Mouse (Mus musculus) c-Kit-negative CD71-positive TER-119-positive erythroid progenitor cells, embryonic 14.5 days (primary cell): Measurements from ENCODE around the gene Sox3.

Experiments used
- DNase-seq: peaks from one replicate; pipeline ENCODE4 v3.0.0-alpha.2; 2013; ENCODE audit warnings: low read depth, low spot score

Sox3 gene

DNA sequence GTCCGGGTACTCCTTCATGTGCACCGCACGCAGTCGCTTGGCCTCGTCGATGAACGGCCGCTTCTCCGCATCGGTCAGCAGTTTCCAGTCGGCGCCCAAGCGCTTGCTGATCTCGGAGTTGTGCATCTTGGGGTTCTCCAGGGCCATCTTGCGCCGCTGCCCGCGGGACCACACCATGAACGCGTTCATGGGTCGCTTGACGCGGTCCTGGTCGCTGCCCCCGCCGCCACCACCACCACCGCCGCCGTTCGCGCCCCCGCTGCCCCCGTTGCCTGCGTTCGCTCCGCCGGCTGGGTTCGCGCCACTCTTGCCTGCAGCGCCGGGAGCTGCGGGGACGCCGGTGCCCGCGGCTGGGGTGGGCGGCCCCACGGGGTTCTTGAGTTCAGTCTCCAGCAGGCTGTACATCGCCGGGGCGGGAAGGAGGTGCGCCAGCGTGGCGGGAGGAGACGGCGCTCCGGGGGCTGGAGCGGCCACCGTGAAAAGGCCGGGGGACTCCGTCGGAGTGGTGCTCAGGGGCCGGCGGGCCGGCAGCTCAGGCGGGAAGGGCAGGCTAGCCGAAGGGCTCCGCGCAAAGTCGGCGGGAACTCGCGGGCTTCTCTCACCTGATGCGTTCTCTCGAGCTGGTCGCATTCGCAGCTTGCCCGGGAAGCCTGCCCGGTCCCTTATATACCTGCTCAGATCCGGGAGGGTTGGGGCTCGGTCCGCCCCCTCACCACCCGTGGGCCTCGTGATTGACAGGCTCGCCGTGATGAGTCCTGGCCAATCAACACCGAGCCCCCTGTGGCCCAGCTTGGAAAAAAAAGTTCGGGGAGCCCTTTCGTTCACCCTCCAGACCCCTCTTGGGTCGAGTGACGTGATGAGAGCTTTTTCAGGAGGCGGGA lies at the start of gene Sox3:
TSS of gene Sox3 (minus strand) at position 630 of the 881 bp plus-strand sequence.
- DNase-seq, result no peak

DNA sequence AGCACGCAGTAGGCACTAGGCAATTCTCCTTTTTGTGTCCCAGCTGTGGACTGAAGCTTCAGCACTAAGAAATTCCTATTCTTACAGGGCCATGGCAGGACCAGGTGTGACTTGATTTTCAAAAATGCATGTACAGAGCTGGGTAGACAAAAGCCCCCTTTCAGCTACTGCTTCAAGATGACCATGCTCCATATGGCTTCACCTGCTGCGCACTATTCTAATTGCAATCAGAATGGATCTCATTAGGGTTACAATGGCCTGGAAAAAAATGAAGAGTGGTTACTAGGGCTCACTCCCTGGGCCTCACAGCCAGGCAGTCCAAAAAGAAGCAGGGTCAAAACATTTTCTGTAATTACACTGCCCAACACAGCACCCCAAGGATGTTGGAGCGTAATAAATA lies 47.0 kb upstream of the Sox3 start:
- DNase-seq, result no peak

DNA sequence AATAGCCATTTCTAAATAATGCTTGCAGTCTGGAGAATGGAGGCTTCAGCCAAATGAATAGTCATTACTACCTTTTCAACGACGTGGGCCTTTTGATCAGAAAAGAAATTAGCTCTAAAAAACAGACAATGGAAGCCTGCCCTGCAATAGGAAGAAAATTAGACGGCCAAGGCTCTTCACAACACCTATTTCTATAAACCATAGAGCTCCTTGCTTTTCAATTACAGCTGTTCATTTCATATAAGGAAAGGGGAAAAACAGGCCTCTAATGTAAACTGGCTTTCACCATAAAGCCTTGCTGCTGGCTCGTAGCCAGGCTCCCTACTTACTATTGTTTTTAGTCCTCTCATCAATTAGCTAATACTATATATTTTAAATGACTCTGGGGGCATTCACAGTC lies 6.3 kb upstream of the Sox3 start:
- DNase-seq, result no peak

DNA sequence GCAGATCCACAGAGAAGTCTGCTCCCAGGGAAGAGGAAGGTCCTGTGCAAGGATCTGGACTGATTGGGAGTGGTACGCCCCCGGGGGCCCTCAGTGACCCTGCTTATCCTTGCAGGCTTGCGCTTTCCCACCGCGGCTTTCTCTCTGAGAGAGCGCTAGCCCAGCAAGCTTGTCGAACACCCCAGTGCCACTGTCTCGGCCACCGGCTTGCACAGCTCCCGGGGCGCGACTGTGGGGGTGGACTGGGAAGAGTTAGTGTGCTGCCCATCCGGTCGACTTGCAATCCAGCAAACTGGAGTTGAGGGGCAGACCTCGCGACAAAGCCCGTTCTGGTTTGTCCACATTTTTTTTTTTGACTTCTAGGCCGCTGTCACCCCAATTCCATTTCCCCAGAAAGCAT lies 5.4 kb upstream of the Sox3 start:
- no peak for DNase-seq

DNA sequence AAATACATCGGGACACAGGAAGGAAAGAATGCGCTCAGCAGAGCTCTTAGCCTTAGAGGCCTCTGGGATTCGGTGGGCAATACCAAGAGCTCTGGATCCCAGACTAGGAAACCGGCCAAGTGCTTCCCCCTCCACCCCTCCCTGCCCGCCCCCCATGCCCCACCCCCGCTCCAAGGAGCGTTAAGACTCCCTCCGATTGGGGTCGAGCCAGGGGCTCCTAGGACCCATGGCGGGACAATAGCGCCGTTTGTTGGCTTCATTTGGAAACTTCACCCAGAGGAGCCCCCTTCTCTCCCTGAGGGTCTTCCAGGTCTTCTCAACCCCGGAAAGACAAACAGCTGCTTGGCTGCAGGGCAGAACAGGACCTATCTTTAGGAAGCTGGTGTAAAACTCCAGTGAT lies 3.1 kb upstream of the Sox3 start:
- DNase-seq, result no peak

DNA sequence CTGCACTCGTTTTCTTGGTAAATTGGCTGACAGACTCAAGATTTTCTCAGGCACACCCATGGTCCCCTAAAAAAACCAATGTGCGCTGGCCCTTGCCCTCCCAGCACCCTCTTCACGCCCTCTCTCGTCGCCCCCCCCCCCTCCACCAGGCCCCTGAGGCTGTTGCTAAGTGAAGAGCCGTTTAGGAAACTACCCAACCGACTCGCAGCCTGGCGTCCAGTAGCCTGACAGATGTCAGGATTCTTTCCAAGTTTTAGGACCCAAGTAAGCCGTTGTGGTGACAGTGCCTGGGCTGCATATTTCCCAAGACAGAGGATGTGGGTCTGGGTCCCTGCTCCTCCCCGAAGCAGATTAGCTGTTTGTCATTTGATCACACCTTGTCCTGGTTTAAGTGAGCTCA lies 2.2 kb upstream of the Sox3 start:
- DNase-seq, result no peak

DNA sequence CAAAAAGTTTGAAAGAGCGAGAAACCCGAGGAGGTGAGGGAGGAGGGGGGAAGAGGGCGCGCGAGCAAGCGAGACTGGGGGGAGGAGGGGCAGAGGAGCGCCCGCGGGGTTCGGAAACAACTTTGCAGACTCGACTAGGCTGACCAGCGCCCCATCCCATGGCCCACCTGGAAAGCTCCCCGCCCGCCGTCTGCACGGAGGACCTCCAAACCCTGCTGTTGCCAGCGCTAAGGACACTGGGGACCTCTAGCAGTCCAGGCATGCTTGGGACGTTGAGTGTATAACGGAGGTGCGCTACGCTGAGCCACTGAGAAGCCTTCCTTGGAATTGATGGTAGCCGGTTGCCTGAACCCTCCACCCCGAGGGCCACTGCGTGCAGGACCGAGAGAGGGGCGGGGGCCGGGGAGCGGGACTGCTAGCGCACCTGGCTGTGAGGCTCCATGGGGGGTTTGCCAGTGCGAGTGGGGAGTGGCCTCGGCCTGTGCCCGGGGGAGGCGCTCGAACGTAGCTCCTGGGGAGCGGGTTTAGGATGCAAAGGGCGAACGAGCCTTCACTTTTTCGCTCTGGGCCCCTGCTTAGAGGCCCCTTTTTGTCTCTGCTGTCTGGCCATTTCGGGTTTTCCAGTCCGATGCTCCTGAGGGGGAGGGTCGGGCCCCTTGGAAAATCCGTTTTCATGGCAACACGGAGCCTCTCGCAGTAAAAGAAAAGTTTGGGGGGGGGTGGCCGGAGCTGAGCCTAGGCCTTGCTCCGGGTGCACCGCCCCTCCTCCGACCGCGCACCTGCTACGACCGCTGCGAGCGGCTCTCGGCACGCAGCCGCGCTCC lies 702 bp upstream of the Sox3 start:
- DNase-seq, result no peak

DNA sequence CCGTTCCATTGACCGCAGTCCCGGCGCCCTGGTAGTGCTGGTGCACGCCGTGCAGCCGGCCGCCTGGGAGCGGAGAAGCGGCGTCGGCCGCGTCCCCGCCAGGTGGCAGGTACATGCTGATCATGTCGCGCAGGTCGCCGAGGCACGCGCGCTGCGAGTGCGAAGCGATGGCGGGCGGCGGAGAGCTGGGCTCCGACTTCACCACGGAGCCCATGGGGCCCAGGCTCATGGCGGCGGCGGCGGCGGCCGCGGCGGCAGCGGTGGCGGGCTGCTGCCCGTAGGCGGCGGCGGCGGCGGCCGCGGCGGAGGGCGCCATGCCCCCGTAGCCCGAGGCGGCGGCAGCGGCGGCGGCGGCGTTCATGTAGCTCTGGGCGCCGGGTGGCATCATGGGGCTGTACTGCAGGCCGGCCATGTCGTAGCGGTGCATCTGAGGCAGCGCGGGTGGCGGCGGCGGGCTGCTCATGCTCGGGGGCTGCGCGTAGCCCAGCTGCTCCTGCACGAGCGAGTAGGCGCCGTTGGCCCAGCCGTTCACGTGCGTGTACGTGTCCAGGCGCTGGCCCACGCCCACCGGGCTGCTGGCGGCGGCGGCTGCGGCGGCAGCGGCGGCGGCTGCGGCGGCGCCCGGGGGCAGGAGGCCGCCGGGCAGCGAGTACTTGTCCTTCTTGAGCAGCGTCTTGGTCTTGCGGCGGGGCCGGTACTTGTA lies 981 bp downstream of the Sox3 start:
- no peak for DNase-seq

DNA sequence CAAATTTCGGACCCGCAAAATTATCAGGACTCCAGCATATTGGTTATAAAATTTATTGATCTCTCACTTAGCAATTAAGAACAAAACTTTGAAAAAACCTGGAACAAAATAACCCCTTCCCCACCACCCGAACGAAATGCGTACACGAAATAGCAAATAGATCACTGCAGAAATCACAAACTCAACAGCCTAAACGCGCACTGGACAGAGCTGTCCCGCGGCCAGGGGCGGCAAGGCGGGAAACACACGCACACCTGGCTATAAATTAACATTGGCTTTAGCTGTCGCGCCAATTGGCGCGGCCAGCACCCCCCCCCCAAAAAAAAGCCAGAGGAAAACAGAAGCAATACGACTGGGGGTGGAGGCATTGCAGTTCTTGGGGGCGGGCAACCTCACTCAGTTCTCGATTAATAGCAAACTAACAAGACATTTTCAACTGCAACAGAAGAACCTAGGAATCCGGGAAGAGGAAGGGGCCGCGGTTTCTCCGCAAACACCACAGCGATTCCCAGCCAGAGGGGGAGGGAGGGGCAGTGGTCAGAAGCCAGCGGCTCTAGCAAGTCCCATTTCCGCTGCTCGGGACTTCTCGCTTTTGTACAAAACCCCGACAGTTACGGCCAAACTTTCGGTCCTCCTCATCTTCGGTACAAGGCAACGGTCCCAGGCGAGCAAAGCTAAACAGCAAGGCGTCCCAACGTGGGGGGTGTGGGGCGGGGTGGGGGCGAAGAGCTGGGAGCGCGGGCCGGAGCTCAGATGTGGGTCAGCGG lies 1.7 kb downstream of the Sox3 start:
- no peak for DNase-seq

DNA sequence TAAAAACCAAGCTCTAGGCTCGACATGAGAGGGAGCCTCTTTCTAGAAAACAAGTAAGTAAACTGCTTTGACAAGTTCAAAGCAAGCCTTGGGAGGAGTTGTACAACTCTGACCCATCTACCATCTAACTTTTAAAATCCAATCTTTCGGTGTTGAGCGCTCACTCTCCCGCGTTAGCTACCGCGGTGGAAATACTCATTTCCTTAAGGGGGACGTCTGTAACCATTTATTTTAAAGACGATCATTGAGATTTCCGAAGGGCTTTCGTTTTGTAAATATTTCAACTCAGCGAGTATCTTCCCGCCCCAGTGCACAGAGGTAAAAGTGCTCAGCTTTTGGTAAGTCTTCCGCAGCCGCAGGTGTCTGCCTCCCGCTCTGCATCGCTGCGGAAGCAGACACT lies 2.6 kb downstream of the Sox3 start:
- DNase-seq, result no peak

DNA sequence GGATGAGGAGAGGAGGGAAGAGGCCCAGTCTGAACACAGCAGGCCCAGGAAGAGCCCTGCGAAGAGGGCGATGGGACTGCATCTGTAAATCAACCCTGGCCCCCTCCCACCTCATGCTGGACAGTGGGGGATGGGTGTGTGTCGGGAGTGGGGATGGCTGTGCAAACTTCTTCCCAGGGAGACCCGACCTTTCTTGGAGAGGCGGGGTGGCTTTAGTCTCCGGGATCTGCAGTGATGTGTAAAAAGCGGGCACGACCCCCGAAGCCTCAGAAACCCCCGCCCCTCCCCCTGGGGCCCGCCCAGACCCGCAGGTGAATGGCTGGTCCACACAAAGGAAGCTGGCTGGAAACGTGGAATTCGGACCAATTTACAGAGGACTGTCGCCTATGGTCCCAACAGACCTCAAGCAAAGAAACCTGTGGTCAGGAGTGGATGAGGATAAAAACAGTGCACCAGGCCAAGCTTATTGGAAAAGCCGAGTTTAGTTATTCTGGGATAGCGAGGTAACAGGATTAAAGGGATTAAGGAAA lies 3.2 kb downstream of the Sox3 start:
- DNase-seq, result no peak
